Mouse (Mus musculus): ENCODE results near the gene Ppp1r3e. TPM values are rescaled to one million over a fixed set of nuclear protein-coding genes. Genes with fewer than 3 reads are reported as not detected.

Gene Ppp1r3e
- total RNA-seq, 4 experiments from 2014 or later: 18.2 to 23.0 (median 22.2) TPM

DNA sequence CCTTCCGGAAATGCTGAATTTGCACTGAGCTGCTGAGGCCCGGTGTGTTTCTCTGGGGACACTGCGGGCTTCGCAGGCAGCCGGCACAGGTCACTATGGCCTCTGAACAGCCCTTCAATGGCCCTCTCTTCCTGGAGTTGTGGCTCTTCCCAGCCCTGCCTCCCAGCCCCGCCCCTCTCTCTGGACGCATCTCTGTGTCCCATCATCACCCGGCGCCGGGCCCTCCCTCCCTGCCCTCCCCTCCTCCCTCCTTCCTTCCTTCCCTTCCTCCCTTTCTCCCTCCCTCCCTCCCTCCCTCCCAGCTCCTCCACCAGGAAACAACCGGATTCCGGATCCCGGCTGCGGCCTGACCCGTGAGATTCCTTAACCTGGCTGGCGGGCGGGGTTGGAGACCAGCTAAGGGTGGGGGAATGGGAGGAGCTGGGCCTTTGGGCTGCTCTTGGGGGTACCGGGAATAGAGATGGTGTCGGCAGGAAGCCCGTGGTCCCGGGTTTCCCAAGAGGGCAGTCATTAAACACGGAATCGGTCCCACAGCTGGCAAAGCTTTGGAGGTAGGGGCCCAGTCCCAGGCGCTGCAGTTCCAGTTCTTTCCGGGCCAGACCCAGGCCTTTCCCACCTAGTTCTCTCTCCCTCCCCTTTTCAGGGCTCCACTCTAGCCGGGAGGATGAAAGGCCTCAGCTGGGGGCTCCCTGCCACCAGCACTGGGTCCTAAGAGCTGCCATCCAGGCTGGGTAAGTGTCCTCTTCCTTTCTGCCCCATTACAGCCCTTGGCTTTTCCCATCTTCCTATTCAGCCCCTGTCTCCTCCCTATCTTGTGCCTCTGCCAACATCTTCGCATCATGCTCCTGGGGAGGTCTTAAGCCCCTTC lies 6.0 kb upstream of the Ppp1r3e start, which contains the start of the genes Bcl2l2 and Gm20521:
Gene Bcl2l2, plus strand, starts transcription at position 224 of the 868 bp plus-strand sequence.
Gene Gm20521, plus strand, starts transcription at position 288 of the 868 bp plus-strand sequence.
- peak in 1 of 2 experiments; percentile 60 for DNase-seq (ENCODE audit: low spot score in 2 of 2)

DNA sequence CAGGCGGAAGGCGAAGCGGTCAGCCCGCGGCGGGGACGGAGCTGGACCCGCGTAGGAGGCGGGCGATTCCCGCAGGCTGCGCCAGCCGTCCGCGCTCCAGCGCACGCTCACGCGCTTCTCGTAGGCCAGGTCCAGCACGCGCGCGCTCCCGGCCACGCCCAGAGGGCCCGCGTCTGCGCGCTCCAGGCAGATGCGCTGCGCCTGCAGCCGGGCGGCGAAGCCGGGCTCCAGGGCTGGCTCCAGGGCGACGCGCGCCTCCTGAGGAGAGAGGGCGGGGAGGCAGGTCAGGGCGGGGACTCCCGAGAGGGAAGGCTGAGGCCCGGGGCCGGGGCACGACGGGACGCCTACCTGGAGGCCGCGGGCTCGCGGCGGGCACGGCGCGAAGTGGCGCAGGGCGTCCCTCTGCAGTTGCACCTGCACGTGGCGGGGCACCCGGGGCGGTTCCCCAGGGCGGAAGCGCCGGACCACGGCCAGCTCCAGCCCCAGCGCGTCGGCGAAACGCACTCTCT lies 757 bp downstream of the Ppp1r3e start:
- DNase-seq (ENCODE audit: low spot score in 2 of 2): peak; percentile 74 to 89

DNA sequence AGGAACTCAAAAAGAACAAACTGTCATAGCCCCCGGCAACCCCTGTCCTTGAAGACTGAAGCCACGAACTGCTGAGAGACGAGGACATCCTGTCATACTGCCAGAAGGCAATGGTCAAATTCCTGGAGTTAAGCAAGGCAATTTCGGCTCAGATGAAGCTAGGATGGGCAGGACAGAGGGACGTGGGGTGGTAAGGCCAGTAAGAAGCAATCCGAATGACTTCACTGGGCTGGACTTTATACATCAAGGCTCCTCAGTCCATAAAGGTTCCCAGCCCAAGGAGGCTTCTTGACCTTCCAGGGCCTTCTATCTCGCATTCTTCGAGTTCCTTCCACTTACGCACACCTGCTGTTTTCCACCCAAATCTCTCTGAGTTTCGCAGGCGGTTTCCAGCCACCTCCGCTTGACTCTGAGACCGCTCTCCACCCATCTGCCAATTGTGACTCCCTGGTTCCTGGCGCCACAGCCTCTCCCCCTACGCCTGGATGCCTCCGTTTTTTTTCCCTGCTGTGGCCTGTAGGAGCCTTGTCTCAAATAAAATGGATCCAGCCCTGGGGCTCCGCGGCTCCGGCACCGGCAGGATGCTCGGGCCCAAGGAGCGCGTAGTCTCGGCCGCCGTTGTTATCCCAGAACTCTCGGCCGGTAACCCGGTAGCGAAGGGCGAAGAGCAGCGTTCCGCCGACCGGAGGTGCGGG lies 1.4 kb downstream of the Ppp1r3e start:
- DNase-seq (ENCODE audit: low spot score in 2 of 2): no peak

DNA sequence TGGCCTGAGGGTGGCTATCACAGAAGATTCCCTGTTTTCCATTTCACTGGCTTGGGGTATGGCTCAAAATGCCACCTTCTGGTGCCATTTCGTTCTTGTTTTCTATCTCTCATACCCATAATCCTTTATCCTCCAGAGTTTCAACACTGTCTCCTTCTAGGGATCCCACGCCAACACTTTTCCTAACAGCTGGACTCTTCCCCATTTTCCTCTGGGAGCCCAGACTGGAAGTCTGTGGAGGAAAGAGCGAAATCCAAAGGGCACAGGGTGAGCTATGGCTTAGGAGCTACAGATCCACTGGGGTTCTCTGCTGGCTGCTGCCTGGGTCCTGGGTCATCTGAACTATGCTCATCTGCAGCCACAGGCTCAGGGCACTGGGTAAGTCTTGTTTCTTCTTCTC lies 3.2 kb downstream of the Ppp1r3e start:
- no peak for DNase-seq (ENCODE audit: low spot score in 2 of 2)

DNA sequence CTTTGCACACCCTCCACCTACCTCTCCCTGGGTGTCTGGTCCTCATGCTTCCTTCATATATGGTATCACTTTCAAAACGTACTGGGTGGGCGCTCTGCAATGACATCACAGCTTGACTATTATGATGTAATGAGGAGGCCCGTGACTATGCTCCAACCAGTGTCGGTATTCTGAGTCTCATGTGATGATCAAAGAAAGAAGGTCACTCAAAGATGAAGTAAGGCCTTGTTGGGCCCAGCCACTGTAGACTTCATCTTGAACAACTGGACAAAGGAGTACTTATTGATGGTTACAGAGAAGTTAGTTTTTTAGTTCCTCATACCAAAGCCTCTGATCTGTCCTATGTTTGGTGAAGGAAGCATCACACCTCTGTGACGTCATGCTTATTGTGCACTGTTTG lies 6.5 kb downstream of the Ppp1r3e start, which contains the start of gene Homez:
Gene Homez, minus strand, starts transcription at position 101 of the 400 bp plus-strand sequence.
- DNase-seq (ENCODE audit: low spot score in 2 of 2): no peak

DNA sequence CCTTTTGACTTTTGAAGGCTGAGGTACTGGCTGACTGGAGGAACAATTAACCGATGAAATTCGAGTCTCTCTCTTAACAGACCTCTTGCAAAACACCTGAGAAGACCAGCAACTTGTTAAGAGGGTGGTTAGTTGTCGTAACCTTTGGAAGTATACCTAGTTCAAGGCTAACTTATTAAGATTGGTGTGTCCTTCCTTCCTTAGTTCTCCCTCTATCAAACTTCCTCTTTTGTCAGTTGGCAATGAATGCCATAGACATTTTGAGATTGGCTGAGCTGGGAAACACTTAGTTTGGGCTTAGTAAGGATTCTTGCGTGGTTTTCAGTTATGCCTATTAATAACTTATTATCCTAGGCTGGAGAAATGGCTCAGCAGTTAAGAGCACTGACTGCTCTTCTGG lies 9.3 kb downstream of the Ppp1r3e start:
- DNase-seq (ENCODE audit: low spot score in 2 of 2): no peak

DNA sequence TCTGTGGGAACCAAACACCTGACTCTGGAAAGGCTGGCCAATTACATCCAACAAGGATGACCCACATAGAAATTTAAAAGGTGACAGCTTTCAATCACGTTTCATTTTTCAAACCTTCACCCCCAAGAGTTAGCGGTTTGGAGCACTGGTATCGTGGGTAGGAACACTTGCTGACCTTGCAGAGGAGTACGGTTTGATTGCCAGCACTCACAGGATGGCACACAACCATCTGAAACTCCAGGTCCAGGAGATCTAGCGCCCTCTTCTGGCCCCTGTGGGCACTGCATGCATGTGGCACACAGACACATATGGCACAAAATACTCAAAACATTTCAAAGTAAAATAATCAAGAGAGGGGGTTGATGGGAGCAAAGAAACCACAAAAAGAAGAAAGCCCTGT lies 10.4 kb downstream of the Ppp1r3e start:
- no peak for DNase-seq (ENCODE audit: low spot score in 2 of 2)

DNA sequence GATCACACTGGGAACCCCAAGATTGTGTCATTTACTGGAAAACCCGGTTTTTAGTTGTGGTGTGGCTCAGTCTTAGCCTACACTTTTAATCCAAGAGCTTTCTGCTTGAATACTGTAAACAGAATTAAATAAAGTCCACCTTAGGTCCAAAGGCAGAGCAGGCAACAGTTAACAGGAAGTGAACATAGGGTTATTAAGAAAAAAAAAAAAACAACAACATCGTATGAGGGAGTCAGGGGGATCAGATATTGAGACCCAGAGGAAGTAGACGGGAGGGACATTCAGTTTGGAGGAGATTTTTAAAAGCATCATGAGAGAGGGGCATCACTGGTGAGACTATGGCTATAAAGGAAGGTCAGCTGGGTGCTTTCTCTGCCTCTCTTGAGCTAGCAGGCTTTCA lies 11.1 kb downstream of the Ppp1r3e start:
- no peak for DNase-seq (ENCODE audit: low spot score in 2 of 2)

DNA sequence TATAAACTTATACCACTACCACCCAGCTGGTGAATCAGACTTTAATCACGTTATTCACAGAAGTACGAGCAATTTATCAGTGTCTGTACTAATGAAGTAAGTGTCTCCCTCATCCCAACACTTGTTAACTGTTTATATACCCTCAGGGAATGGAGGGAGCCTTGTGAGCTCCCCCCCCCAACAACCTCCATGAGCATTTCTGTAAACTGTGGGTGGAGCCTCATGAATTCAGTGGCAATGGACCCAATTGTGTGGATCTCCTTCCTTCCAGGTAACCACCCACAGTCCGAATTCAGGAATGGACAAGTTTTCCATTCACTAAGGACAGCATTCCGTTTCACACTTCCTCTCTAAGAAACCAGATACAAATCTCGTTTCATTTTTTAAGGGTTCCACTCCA lies 11.7 kb downstream of the Ppp1r3e start:
- no peak for DNase-seq (ENCODE audit: low spot score in 2 of 2)

DNA sequence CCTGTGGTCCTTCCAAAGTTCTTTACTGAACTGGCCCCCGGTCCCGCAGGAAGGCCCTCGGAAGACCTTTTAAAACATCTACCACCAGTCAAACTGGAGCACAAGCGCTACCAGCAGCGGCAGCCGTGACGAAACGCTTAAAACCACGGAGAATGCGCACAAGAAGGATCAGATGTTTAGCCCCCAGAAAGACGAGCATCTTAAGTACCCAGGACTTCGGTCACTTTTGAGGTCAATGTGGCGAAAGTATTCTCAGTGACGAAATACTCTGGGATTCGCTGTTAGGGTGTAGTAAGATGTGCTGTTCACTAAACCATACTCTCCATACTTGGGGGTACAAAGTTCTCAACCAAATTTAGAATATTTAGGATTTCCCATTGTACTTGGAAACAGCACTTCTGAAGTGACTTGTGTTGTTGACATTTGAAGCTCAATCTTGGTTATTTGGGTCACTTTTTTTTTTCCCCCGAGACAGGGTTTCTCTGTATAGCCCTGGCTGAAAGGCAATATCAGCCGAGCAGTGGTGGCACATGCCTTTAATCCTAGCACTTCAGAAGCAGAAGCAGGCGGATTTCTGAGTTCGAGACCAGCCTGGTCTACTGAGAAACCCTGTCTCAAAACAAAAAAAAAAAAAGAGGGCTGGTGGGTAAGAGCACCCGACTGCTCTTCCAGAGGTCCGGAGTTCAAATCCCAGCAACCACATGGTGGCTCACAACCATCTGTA lies 12.9 kb downstream of the Ppp1r3e start:
- DNase-seq (ENCODE audit: low spot score in 2 of 2): no peak

DNA sequence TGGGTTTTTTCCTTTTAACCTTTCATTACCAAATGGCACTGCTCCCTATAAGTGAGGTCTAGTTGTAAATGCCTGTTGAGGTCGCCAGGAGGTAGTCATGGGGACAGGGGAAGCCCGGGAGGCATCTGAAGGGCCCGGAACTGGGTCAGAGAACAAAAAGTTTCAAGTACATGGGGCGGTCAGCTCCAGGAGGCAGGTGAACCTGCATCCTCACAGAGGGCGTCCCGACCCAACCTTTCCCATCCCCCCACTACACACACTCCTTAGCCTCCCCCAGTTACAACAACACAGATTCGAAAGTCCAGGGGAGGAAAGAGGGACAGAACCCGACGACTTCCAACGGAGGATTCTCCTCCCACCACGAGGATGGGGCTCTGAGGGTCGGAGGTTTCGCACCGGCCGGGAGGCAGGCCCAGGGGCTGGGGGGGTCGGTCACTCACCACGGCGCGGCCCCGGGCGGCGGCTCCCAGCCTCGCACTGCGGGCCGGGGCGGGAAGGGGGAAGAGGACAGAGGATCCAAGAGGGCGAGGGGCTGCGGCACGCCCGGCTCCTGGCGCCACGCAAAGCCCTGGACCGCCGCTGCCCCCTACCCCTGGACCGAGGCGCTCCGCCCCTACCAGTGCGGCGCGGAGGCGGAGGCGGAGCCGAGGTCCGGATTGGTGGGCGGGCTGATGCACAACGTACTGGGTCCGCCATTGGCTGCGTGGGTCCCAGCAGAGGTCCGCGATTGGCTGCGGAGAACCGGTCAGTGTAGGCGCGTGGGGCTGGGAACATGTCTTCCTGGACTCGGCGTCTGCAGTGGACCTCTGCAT lies 13.6 kb downstream of the Ppp1r3e start:
- DNase-seq (ENCODE audit: low spot score in 2 of 2): peak; percentile 88 to 93

DNA sequence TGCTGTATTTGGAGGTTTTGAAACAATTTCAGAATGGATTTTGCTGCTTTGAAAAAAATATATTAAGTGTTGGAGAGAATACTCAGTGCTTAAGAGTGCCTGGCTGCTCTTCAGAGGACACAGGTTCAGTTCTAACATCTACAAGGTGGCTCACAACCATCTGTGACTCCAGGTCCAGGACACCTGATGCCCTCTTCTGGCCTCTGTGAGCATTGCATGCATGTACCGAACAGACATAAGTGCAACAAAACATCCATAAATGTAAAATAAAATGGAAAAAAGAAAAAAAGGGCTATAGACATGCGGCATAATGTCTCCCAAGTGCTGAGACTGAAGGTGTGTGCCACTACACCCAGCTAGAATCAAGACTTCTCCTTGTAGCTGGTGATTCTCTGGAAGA lies 16.8 kb downstream of the Ppp1r3e start:
- peak in 1 of 2 experiments; percentile 65 for DNase-seq (ENCODE audit: low spot score in 2 of 2)

DNA sequence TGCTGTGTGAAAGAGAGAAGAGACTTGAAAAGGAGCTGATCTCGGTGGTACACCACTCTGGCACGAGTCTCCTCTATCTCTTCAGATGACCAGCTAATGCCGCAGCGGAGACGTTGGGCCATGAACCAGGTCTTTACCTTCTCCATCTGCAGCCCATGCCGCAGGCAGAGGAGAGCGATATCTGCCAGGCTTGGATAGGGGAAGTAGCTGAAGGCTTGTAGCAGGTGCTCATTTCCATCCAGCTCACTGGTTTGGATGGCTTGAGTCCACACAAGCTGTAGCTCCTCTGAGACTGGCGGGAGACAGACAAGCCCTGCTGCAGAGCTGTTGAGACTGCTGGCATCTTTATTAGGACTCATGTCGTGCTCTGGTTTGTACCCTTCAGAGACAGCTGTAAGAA lies 19.5 kb downstream of the Ppp1r3e start:
- DNase-seq (ENCODE audit: low spot score in 2 of 2): no peak

DNA sequence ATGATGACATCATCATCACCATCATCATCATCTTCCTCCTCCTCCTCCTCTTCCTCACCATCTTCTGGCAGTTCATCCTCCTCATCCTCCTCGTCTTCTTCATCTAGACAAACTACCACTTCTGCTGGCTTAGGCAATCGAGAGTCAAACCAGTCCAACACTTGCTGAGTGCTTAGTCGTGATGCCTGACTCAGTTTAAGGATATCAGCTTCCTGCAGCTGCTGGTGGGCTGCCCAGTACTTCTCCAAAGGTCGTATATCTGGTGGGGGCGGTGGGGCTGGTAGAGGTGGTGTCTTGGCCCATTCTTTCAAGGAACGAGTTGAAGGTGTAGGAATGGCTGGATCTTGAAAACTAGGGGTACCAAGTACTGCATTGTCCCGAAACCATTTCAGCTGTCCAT lies 20.6 kb downstream of the Ppp1r3e start:
- DNase-seq (ENCODE audit: low spot score in 2 of 2): no peak

DNA sequence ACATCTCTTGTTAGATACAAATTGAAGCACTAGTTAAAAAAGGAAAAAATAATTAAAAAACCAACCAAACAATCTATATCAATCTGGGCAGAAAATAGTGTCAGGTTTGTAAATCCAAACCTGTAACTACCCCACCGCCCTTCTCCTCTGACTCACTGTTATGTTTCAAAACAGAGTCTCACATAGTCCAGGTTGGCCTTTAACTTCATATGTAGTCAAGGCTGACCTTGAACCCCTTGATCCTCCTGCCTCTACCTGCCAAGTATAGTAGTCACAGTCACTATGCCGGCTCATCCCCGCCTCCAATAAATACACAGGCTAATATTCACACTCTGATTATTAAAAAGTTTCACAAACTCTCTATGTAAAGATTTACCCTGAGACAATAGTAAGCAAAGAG lies 21.6 kb downstream of the Ppp1r3e start:
- DNase-seq (ENCODE audit: low spot score in 2 of 2): no peak

DNA sequence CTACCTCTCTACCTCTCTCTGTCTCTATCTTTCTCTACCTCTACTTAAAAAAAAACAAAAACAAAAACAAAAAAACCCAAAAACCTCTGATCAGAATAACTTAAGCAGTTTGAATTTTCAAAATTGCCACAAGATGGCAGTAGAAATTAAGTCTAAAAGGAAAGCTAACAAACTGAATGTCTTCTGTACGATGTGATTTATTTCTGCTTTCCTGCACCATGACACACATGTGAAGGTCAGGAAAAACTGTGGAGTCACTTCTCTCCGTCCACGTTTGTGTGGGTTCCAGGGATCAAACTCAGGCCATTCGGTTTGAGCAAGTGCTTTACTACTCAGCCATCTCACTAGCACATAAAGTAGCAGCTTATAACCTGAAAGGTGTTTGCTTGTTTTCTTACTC lies 33.9 kb downstream of the Ppp1r3e start:
- no peak for DNase-seq (ENCODE audit: low spot score in 2 of 2)

DNA sequence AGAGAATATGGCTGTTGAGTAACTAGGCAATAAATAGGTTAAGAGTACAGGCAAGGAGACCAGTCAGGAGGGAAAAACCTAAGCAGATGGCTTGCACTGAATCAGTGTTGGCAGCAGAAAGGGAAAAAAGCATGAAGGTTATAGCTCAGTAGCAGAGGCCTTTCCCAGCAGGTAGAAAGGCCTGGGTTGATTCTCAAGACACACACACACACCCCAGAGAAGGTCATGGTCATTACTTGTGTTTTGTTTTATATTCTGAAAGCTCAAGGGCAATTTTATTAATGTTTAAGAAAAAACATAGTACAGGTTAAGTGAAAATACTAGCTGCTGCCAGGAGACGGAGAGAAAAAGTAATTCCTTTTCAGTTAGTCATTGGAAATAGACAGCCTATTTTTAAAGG lies 53.6 kb downstream of the Ppp1r3e start:
- no peak for DNase-seq (ENCODE audit: low spot score in 2 of 2)
